In genomic region chr8:75109236-75109967, GRCm38 (mm10) we compare ENCODE assay signal across 8 mouse cellular contexts. TPM values are rescaled to one million over a fixed set of nuclear protein-coding genes. Genes with fewer than 3 reads are reported as not detected.
DNase-seq lines count a peak whose midpoint lies in the region; ATAC-seq and TF ChIP-seq lines count a peak whose summit lies in the region.

Mcm5 (plus strand) TSS chr8:75109569.

- H3K4me2 ChIP-seq in CH12.LX (ENCODE audit: insufficient read depth, low read depth, poor library complexity, severe bottlenecking) = peak within 1 kb of the TSS; percentile 83
- peak within 1 kb of the TSS; percentile 94 for H3K4me2 ChIP-seq in forebrain, embryonic 11.5 days (ENCODE audit: low read depth, low read length, severe bottlenecking)
- peak within 1 kb of the TSS; percentile 91 for H3K4me2 ChIP-seq in heart, embryonic 16.5 days (ENCODE audit: low read depth, low read length)
- H3K4me2 ChIP-seq in liver, embryonic 15.5 days = peak within 1 kb of the TSS; percentile 80
- H3K4me2 ChIP-seq in neural tube, embryonic 12.5 days (replicated peaks) = peak within 1 kb of the TSS; percentile 79

- H3K79me2 ChIP-seq in CH12.LX (replicated peaks; ENCODE audit: control insufficient read depth, extremely low read depth, insufficient read depth, poor library complexity, severe bottlenecking) = peaks cover 36% of the 10 kb centered on the region

- H3K27ac ChIP-seq in CH12.LX (ENCODE audit: insufficient read depth, low read depth) = peak within 1 kb of the TSS; percentile 42; the same call in 1 of the 2 replicates
- peak within 1 kb of the TSS; percentile 78 for H3K27ac ChIP-seq in forebrain, embryonic 11.5 days (ENCODE audit: low read depth, low read length)
- peak within 1 kb of the TSS; percentile 84 for H3K27ac ChIP-seq in heart, embryonic 16.5 days (ENCODE audit: low read length)
- peak within 1 kb of the TSS; percentile 83 for H3K27ac ChIP-seq in liver, embryonic 15.5 days (replicated peaks)
- H3K27ac ChIP-seq in neural tube, embryonic 12.5 days = 0 out of 2 replicates have a peak within 1 kb of the TSS, but pooled peaks have one; percentile 8

- peaks cover 31 to 57% of the 10 kb centered on the region in 2 experiments for H3K36me3 ChIP-seq in CH12.LX (replicated peaks in 1 of 2; ENCODE audit: control insufficient read depth in 1 of 2, insufficient read depth in 1 of 2, low read length in 1 of 2)
- peaks cover 20% of the 10 kb centered on the region; the same call in 1 of the 2 replicates for H3K36me3 ChIP-seq in forebrain, embryonic 11.5 days (ENCODE audit: control insufficient read depth, insufficient read depth, low read length)
- peaks cover 18% of the 10 kb centered on the region for H3K36me3 ChIP-seq in heart, embryonic 16.5 days (ENCODE audit: control insufficient read depth, insufficient read depth)
- H3K36me3 ChIP-seq in liver, embryonic 15.5 days (replicated peaks) = peaks cover 44% of the 10 kb centered on the region
- peaks cover 33% of the 10 kb centered on the region for H3K36me3 ChIP-seq in neural tube, embryonic 12.5 days

- peak; percentile 99 for DNase-seq in CH12.LX (ENCODE audit: extremely low read depth)
- DNase-seq in c-Kit-positive CD71-positive TER-119-negative erythroid progenitor cells, embryonic 14.5 days (ENCODE audit: low read depth) = peak; percentile 100
- DNase-seq in forebrain, embryonic 11.5 days (ENCODE audit: low spot score) = peak; percentile 99
- DNase-seq in kidney, postnatal 36 days = peak; percentile 98 to 99
- peak; percentile 98 for DNase-seq in telencephalon, adult 2 months (ENCODE audit: low read depth, low spot score)

- H3K4me1 ChIP-seq in CH12.LX (ENCODE audit: control insufficient read depth in 1 of 2, insufficient read depth in 2 of 2) = peaks cover 11 to 39% of the 10 kb centered on the region in 2 experiments
- peaks cover 4% of the 10 kb centered on the region; the same call in 1 of the 2 replicates for H3K4me1 ChIP-seq in forebrain, embryonic 11.5 days (replicated peaks; ENCODE audit: control insufficient read depth, insufficient read depth, low read length)
- H3K4me1 ChIP-seq in heart, embryonic 16.5 days (ENCODE audit: control insufficient read depth, insufficient read depth, low read length) = peaks cover 17% of the 10 kb centered on the region
- H3K4me1 ChIP-seq in liver, embryonic 15.5 days (replicated peaks) = peaks cover 44% of the 10 kb centered on the region
- peaks cover 19% of the 10 kb centered on the region for H3K4me1 ChIP-seq in neural tube, embryonic 12.5 days

- TF ChIP-seq RAD21 in CH12.LX (IDR thresholded peaks at IDR 0.05; ENCODE audit: low read depth, low read length) = no peak

- in situ Hi-C loops in CH12.LX (cut with MboI; ENCODE audit: low pct_ligation_motif_present, low pct_unique_long_range_greater_than_20kb, low sequenced_read_pairs) = loop anchor here (5.0 kb wide), 1 partner anchor 37 kb away; no protein-coding TSS in a partner anchor

- 0% methylated on average over 59 of the region's 59 CpGs for WGBS in forebrain, embryonic 11.5 days
- under 1% methylated on average over 59 of the region's 59 CpGs for WGBS in heart, embryonic 16.5 days
- WGBS in liver, embryonic 15.5 days (ENCODE audit: insufficient replicate concordance) = under 1% methylated on average over 59 of the region's 59 CpGs
- under 1% methylated on average over 59 of the region's 59 CpGs for WGBS in neural tube, embryonic 12.5 days

- dilution Hi-C loops in CH12.LX (cut with MboI; ENCODE audit: extremely low pct_ligation_motif_present, extremely low pct_unique_long_range_greater_than_20kb, low sequenced_read_pairs) = no loop called here

- no peaks in the 10 kb centered on the region for H3K9me3 ChIP-seq in CH12.LX (replicated peaks; ENCODE audit: low read length)
- no peaks in the 10 kb centered on the region for H3K9me3 ChIP-seq in forebrain, embryonic 11.5 days (ENCODE audit: control insufficient read depth, low read length)
- no peaks in the 10 kb centered on the region for H3K9me3 ChIP-seq in heart, embryonic 16.5 days (replicated peaks; ENCODE audit: control insufficient read depth, low read length)
- H3K9me3 ChIP-seq in liver, embryonic 15.5 days (replicated peaks) = no peaks in the 10 kb centered on the region
- no peaks in the 10 kb centered on the region for H3K9me3 ChIP-seq in neural tube, embryonic 12.5 days

- ATAC-seq in forebrain, embryonic 11.5 days (replicated peaks; ENCODE audit: low FRiP score) = peak; percentile 97
- ATAC-seq in heart, embryonic 16.5 days (replicated peaks; ENCODE audit: extremely low read depth, insufficient read depth, low FRiP score) = peak; percentile 98
- peak; percentile 92 for ATAC-seq in liver, embryonic 15.5 days (ENCODE audit: insufficient read depth)
- ATAC-seq in neural tube, embryonic 12.5 days (ENCODE audit: low FRiP score, low read depth) = peak; percentile 99

- no peak for TF ChIP-seq CTCF in CH12.LX (conservative IDR thresholded peaks at IDR 0.05 in 1 of 2, IDR thresholded peaks at IDR 0.05 in 1 of 2; ENCODE audit: low read depth in 2 of 2, low read length in 2 of 2)

- TF ChIP-seq POLR2A in CH12.LX (IDR thresholded peaks at IDR 0.05; ENCODE audit: low read depth, low read length) = peak; percentile 80

- TF ChIP-seq EP300 in CH12.LX (IDR thresholded peaks at IDR 0.05; ENCODE audit: low read length) = no peak

- no peaks in the 10 kb centered on the region for H3K27me3 ChIP-seq in CH12.LX (replicated peaks)
- no peaks in the 10 kb centered on the region for H3K27me3 ChIP-seq in forebrain, embryonic 11.5 days (ENCODE audit: control insufficient read depth, insufficient read depth, low read length)
- no peaks in the 10 kb centered on the region for H3K27me3 ChIP-seq in heart, embryonic 16.5 days (ENCODE audit: control insufficient read depth, insufficient read depth, low read length)
- H3K27me3 ChIP-seq in liver, embryonic 15.5 days = no peaks in the 10 kb centered on the region
- H3K27me3 ChIP-seq in neural tube, embryonic 12.5 days (replicated peaks) = no peaks in the 10 kb centered on the region

- peak within 1 kb of the TSS; percentile 64 to 91 (median 84) for H3K4me3 ChIP-seq in CH12.LX (replicated peaks in 1 of 3; ENCODE audit: low read depth in 2 of 3, low read length in 2 of 3, poor library complexity in 1 of 3)
- peak within 1 kb of the TSS; percentile 78 for H3K4me3 ChIP-seq in forebrain, embryonic 11.5 days (ENCODE audit: low read depth, low read length)
- peak within 1 kb of the TSS; percentile 78 for H3K4me3 ChIP-seq in heart, embryonic 16.5 days (ENCODE audit: low read length)
- H3K4me3 ChIP-seq in liver, embryonic 15.5 days (replicated peaks) = peak within 1 kb of the TSS; percentile 95
- peak within 1 kb of the TSS; percentile 71 for H3K4me3 ChIP-seq in neural tube, embryonic 12.5 days

- peak within 1 kb of the TSS; percentile 97 for H3K9ac ChIP-seq in CH12.LX (ENCODE audit: insufficient read depth, low read depth)
- H3K9ac ChIP-seq in forebrain, embryonic 11.5 days (ENCODE audit: low read length) = peak within 1 kb of the TSS; percentile 89
- H3K9ac ChIP-seq in heart, embryonic 16.5 days (ENCODE audit: low read length) = peak within 1 kb of the TSS; percentile 81
- peak within 1 kb of the TSS; percentile 86 for H3K9ac ChIP-seq in liver, embryonic 15.5 days
- peak within 1 kb of the TSS; percentile 66 for H3K9ac ChIP-seq in neural tube, embryonic 12.5 days

TF ChIP-seq in CH12.LX, 34 proteins besides CTCF, POLR2A, EP300 and RAD21 (continues in another document):
- peak; percentile 90; the same call in 1 of the 2 replicates for TF ChIP-seq MXI1 (IDR thresholded peaks at IDR 0.05; ENCODE audit: low read depth, low read length)
- TF ChIP-seq NELFE (IDR thresholded peaks at IDR 0.05; ENCODE audit: low read depth, low read length) = peak; percentile 73
- no peak for TF ChIP-seq USF2 (conservative IDR thresholded peaks at IDR 0.05; ENCODE audit: low read depth, low read length)
- TF ChIP-seq ZKSCAN1 (IDR thresholded peaks at IDR 0.05; ENCODE audit: borderline replicate concordance, low read depth, low read length) = no peak
- TF ChIP-seq MAX (IDR thresholded peaks at IDR 0.05; ENCODE audit: low read length) = peak; percentile 79
- TF ChIP-seq PAX5 (IDR thresholded peaks at IDR 0.05; ENCODE audit: low read length) = no peak
- peak; percentile 62; the same call in 1 of the 2 replicates for TF ChIP-seq MYC (IDR thresholded peaks at IDR 0.05; ENCODE audit: low read depth, low read length)
- TF ChIP-seq SIN3A (IDR thresholded peaks at IDR 0.05; ENCODE audit: low read length) = peak; percentile 98
- peak; percentile 96 for TF ChIP-seq ZC3H11A (IDR thresholded peaks at IDR 0.05; ENCODE audit: low read depth, low read length)
- peak; percentile 40; the same call in 1 of the 2 replicates for TF ChIP-seq JUN (IDR thresholded peaks at IDR 0.05; ENCODE audit: insufficient read depth, low read depth, low read length)
- peak; percentile 27; the same call in 1 of the 2 replicates for TF ChIP-seq IRF4 (IDR thresholded peaks at IDR 0.05; ENCODE audit: low read depth, low read length)
- peak; percentile 84 for TF ChIP-seq TBP (conservative IDR thresholded peaks at IDR 0.05; ENCODE audit: low read depth, low read length)
- no peak for TF ChIP-seq UBTF (IDR thresholded peaks at IDR 0.05; ENCODE audit: low read depth, low read length)
- TF ChIP-seq MAFK (IDR thresholded peaks at IDR 0.05; ENCODE audit: insufficient replicate concordance, low read length) = no peak
- TF ChIP-seq ELF1 (IDR thresholded peaks at IDR 0.05; ENCODE audit: low read depth, low read length) = peak; percentile 78
- TF ChIP-seq E2F4 (IDR thresholded peaks at IDR 0.05; ENCODE audit: insufficient replicate concordance, low read depth, low read length) = peak; percentile 100
- TF ChIP-seq HCFC1 (IDR thresholded peaks at IDR 0.05; ENCODE audit: low read depth, low read length) = peak; percentile 83
- TF ChIP-seq KAT2A (IDR thresholded peaks at IDR 0.05; ENCODE audit: insufficient replicate concordance, low read length) = peak; percentile 92
- 0 out of 2 replicates have a peak, but pooled peaks have one; percentile 18 for TF ChIP-seq ETS1 (conservative IDR thresholded peaks at IDR 0.05; ENCODE audit: low read depth, low read length)
- no peak for TF ChIP-seq ZNF384 (IDR thresholded peaks at IDR 0.05; ENCODE audit: low read depth, low read length)
- TF ChIP-seq USF1 (IDR thresholded peaks at IDR 0.05; ENCODE audit: low read depth, low read length) = no peak
- TF ChIP-seq NRF1 (IDR thresholded peaks at IDR 0.05; ENCODE audit: low read depth, low read length) = peak; percentile 72

RNA-seq across cellular contexts. Expression of gene Mcm5, which starts in this region (rescaled TPM):
- total RNA-seq in CH12.LX (2012; rRNA removed) = 259 and 305 TPM in 2 replicates
- total RNA-seq in CH12.LX (2014; rRNA removed) = 282 and 294 TPM in 2 replicates
- polyA plus RNA-seq in CH12.LX (2012; ENCODE audit: insufficient read length, low read depth) = 313 and 332 TPM in 2 replicates
- 249 and 272 TPM in 2 replicates for polyA plus RNA-seq in forebrain, embryonic 11.5 days (2014; fragmentation: Nextera tagmentation; extraction: Ambion mirVana)
- 82.3 and 87.9 TPM in 2 replicates for polyA plus RNA-seq in heart, embryonic 16.5 days (2015; fragmentation: Nextera tagmentation; extraction: Ambion mirVana)
- polyA plus RNA-seq in liver, embryonic 15.5 days (2015; fragmentation: Nextera tagmentation; extraction: Ambion mirVana) = 154 and 161 TPM in 2 replicates
- 109 and 112 TPM in 2 replicates for polyA plus RNA-seq in neural tube, embryonic 12.5 days (2016; fragmentation: Nextera tagmentation; extraction: Ambion mirVana)

Comparison
In these comparisons a context has a peak if more than half of its experiments do, and no peak if none do; other contexts are left out.
1. Peak in every context shown above with its lines: DNase-seq, ATAC-seq, H3K4me3 ChIP-seq and H3K27ac ChIP-seq.
2. H3K27ac ChIP-seq: peak in every context shown above with its lines; median percentile 84 in heart, embryonic 16.5 days; 83 in liver, embryonic 15.5 days; 78 in forebrain, embryonic 11.5 days; 42 in CH12.LX; 8 in neural tube, embryonic 12.5 days.